Mouse (Mus musculus): ENCODE results near the gene Rab31. TPM values are rescaled to one million over a fixed set of nuclear protein-coding genes. Genes with fewer than 3 reads are reported as not detected.

Rab31 gene
- total RNA-seq, 1 experiment, result 22.8 TPM

DNA sequence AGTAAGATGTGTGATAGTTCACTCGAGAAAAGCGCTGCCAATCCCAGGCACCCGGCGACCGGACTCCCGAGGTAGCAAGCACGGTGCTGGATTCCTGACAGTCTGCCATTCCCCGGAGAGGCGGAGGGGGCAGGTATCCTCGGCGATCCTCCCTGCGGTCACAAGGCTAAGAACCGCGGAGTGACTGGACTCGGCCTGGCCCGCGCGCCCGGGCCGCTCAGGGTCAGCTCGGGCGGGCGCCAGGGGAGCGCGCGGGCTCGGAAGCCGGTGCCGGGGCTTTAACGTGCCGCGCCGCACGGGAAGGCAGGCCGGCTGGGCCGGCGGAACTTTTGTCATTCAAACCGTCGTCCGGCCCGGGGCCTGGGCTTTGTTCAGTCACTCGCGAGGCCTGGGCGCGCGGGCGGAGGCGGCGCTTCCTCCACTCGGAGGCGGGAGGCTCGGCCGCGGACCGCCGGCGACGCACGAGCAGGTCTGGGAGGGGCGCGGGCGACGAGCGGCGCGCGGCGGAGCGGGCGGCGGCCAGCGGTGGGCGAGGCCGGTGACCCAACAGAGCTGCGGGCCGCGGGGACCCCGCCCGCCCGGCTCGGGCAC lies 10.1 kb upstream of the Rab31 start, which contains the start of gene Ppp4r1:
TSS of gene Ppp4r1 (plus strand) at position 23 of the 591 bp plus-strand sequence.
- H3K4me3 ChIP-seq (ENCODE audit: insufficient read depth in 1 of 2, low read depth in 1 of 2, low read length in 2 of 2, poor library complexity in 1 of 2, severe bottlenecking in 1 of 2), result peak within 1 kb of the TSS; percentile 90 to 99
- H3K27ac ChIP-seq (ENCODE audit: insufficient read depth, low read depth, low read length, poor library complexity, severe bottlenecking), result peak within 1 kb of the TSS; percentile 24
- DNase-seq (ENCODE audit: low read depth, low spot score), result no peak
- TF ChIP-seq MAFK (IDR thresholded peaks at IDR 0.05; ENCODE audit: insufficient read depth, low read depth, low read length) (no peak), ZC3H11A (IDR thresholded peaks at IDR 0.05; ENCODE audit: borderline replicate concordance, low read depth, low read length) (no peak), CHD2 (IDR thresholded peaks at IDR 0.05; ENCODE audit: low read depth, low read length) (no peak), ZNF384 (IDR thresholded peaks at IDR 0.05; ENCODE audit: low read depth, low read length) (no peak), HCFC1 (IDR thresholded peaks at IDR 0.05; ENCODE audit: borderline replicate concordance, insufficient read depth, low read length) (peak; percentile 69; the same call in 1 of the 2 replicates)
- in situ Hi-C loops (cut with MboI; ENCODE audit: low sequenced_read_pairs in 2 of 2, unreplicated experiment in 2 of 2), result no loop called here
- peaks cover 7 to 8% of the 10 kb centered on the region in 2 experiments; a peak in 3 of 4 replicates for H3K4me1 ChIP-seq (ENCODE audit: control insufficient read depth in 2 of 2, insufficient read depth in 2 of 2, low read length in 2 of 2, poor library complexity in 1 of 2)
- peak within 1 kb of the TSS; percentile 99 for H3K9ac ChIP-seq (ENCODE audit: insufficient read depth, low read depth, low read length, poor library complexity, severe bottlenecking)
- peaks cover 2% of the 10 kb centered on the region; the same call in 1 of the 2 replicates for H3K36me3 ChIP-seq (ENCODE audit: control insufficient read depth, insufficient read depth, low read length, poor library complexity, severe bottlenecking)
- no peaks in the 10 kb centered on the region for H3K9me3 ChIP-seq (ENCODE audit: control insufficient read depth, insufficient read depth, low read depth, low read length)

DNA sequence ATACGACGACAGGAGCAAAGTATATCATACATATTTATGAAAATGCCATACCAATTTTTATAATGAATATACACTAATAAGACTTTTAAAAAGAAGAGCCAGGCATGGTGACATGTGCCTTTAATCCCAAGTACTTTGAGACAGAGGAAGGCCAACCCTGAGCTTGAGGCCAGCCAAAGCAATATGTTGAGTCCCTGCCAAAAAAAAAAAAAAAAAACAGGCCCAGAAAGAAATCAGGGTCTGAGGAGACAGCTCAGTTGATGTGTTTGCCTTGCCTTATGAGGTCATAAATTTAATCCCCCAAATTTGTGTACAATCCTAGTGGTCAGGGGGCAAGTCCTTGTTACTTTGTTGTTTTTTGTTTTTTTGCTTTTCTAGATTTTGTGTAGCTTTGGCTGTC lies 8.4 kb upstream of the Rab31 start:
- peaks cover 9 to 10% of the 10 kb centered on the region in 2 experiments for H3K4me1 ChIP-seq (ENCODE audit: control insufficient read depth in 2 of 2, insufficient read depth in 2 of 2, low read length in 2 of 2, poor library complexity in 1 of 2)
- in situ Hi-C loops (cut with MboI; ENCODE audit: low sequenced_read_pairs in 2 of 2, unreplicated experiment in 2 of 2), result no loop called here
- no peak for DNase-seq (ENCODE audit: low read depth, low spot score)
- no peak overlapping the region for H3K9ac ChIP-seq (ENCODE audit: insufficient read depth, low read depth, low read length, poor library complexity, severe bottlenecking)
- H3K9me3 ChIP-seq (ENCODE audit: control insufficient read depth, insufficient read depth, low read depth, low read length), result no peaks in the 10 kb centered on the region
- H3K4me3 ChIP-seq (ENCODE audit: insufficient read depth in 1 of 2, low read depth in 1 of 2, low read length in 2 of 2, poor library complexity in 1 of 2, severe bottlenecking in 1 of 2), result no peak overlapping the region
- H3K36me3 ChIP-seq (ENCODE audit: control insufficient read depth, insufficient read depth, low read length, poor library complexity, severe bottlenecking), result no peaks in the 10 kb centered on the region
- TF ChIP-seq ZC3H11A (IDR thresholded peaks at IDR 0.05; ENCODE audit: borderline replicate concordance, low read depth, low read length) (no peak), CHD2 (IDR thresholded peaks at IDR 0.05; ENCODE audit: low read depth, low read length) (no peak), ZNF384 (IDR thresholded peaks at IDR 0.05; ENCODE audit: low read depth, low read length) (peak; percentile 24; the same call in 1 of the 2 replicates), MAFK (IDR thresholded peaks at IDR 0.05; ENCODE audit: insufficient read depth, low read depth, low read length) (no peak), HCFC1 (IDR thresholded peaks at IDR 0.05; ENCODE audit: borderline replicate concordance, insufficient read depth, low read length) (no peak)
- H3K27ac ChIP-seq (ENCODE audit: insufficient read depth, low read depth, low read length, poor library complexity, severe bottlenecking), result no peak overlapping the region

DNA sequence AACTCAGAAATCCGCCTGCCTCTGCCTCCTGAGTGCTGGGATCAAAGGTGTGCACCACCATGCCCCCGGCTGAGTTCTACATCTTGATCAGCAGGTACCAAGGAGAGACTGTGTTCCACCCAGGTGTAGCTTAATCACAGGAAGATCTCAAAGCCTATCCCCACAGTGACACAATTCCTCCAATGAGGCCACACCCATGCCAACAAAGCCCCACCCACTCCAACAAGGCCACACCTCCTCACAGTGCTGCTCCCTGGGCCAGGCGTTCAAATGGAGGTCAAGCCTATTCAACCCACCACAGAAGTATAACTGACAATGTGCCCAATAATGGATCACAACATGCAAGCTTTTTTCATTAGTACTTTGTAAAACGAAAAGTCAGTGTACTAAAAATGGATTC lies 4.9 kb upstream of the Rab31 start:
- Histone ChIP-seq H3K4me3 (ENCODE audit: insufficient read depth in 1 of 2, low read depth in 1 of 2, low read length in 2 of 2, poor library complexity in 1 of 2, severe bottlenecking in 1 of 2) (no peak overlapping the region), H3K9ac (ENCODE audit: insufficient read depth, low read depth, low read length, poor library complexity, severe bottlenecking) (no peak overlapping the region), H3K36me3 (ENCODE audit: control insufficient read depth, insufficient read depth, low read length, poor library complexity, severe bottlenecking) (no peaks in the 10 kb centered on the region), H3K27ac (ENCODE audit: insufficient read depth, low read depth, low read length, poor library complexity, severe bottlenecking) (peak overlapping the region; percentile 68; the same call in 1 of the 2 replicates), H3K9me3 (ENCODE audit: control insufficient read depth, insufficient read depth, low read depth, low read length) (no peaks in the 10 kb centered on the region), H3K4me1 (ENCODE audit: control insufficient read depth in 2 of 2, insufficient read depth in 2 of 2, low read length in 2 of 2, poor library complexity in 1 of 2) (peaks cover 5 to 22% of the 10 kb centered on the region in 2 experiments; a peak in 3 of 4 replicates)
- peak; percentile 70 for DNase-seq (ENCODE audit: low read depth, low spot score)
- no peak for TF ChIP-seq HCFC1 (IDR thresholded peaks at IDR 0.05; ENCODE audit: borderline replicate concordance, insufficient read depth, low read length)
- no peak for TF ChIP-seq CHD2 (IDR thresholded peaks at IDR 0.05; ENCODE audit: low read depth, low read length)
- TF ChIP-seq ZC3H11A (IDR thresholded peaks at IDR 0.05; ENCODE audit: borderline replicate concordance, low read depth, low read length), result no peak
- no peak for TF ChIP-seq ZNF384 (IDR thresholded peaks at IDR 0.05; ENCODE audit: low read depth, low read length)
- TF ChIP-seq MAFK (IDR thresholded peaks at IDR 0.05; ENCODE audit: insufficient read depth, low read depth, low read length), result no peak
- in situ Hi-C loops (cut with MboI; ENCODE audit: low sequenced_read_pairs in 2 of 2, unreplicated experiment in 2 of 2), result no loop called here

DNA sequence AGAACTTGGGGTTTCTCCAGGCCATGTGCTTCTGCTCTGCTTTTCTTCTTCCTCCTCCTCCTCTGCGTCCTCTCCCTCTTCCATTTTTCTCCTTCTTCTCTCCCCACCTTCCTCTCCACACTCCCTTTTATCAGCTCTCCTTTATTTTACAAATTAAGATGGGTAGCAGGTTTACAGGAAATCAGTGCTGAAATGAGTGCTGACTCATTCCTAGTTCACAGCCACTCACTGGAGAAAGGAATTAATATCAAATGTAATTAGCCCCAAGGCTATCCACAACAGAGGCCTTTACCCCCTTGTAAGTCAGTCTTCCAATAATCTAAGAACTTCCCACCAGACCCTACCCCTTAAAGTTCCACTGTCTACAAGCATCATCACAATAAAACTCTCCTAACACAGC lies 3.7 kb upstream of the Rab31 start:
- peak; percentile 62; the same call in 1 of the 2 replicates for TF ChIP-seq MAFK (IDR thresholded peaks at IDR 0.05; ENCODE audit: insufficient read depth, low read depth, low read length)
- no peak for TF ChIP-seq CHD2 (IDR thresholded peaks at IDR 0.05; ENCODE audit: low read depth, low read length)
- no peak for TF ChIP-seq HCFC1 (IDR thresholded peaks at IDR 0.05; ENCODE audit: borderline replicate concordance, insufficient read depth, low read length)
- Histone ChIP-seq H3K4me1 (ENCODE audit: control insufficient read depth in 2 of 2, insufficient read depth in 2 of 2, low read length in 2 of 2, poor library complexity in 1 of 2) (peaks cover 5 to 23% of the 10 kb centered on the region in 2 experiments; a peak in 3 of 4 replicates), H3K9me3 (ENCODE audit: control insufficient read depth, insufficient read depth, low read depth, low read length) (no peaks in the 10 kb centered on the region), H3K4me3 (ENCODE audit: insufficient read depth in 1 of 2, low read depth in 1 of 2, low read length in 2 of 2, poor library complexity in 1 of 2, severe bottlenecking in 1 of 2) (no peak overlapping the region), H3K36me3 (ENCODE audit: control insufficient read depth, insufficient read depth, low read length, poor library complexity, severe bottlenecking) (no peaks in the 10 kb centered on the region), H3K27ac (ENCODE audit: insufficient read depth, low read depth, low read length, poor library complexity, severe bottlenecking) (peak overlapping the region; percentile 68; the same call in 1 of the 2 replicates), H3K9ac (ENCODE audit: insufficient read depth, low read depth, low read length, poor library complexity, severe bottlenecking) (peak overlapping the region; percentile 23; the same call in 1 of the 2 replicates)
- in situ Hi-C loops (cut with MboI; ENCODE audit: low sequenced_read_pairs in 2 of 2, unreplicated experiment in 2 of 2), result no loop called here
- no peak for DNase-seq (ENCODE audit: low read depth, low spot score)

All from ES-E14 (cell line).